Mouse (Mus musculus): Measurements from ENCODE around the gene Gm20854. TPM values are rescaled to one million over a fixed set of nuclear protein-coding genes. Genes with fewer than 3 reads are reported as not detected.
"Not testable (repeated sequence)": the region's sequence is repeated elsewhere in the genome, so short reads cannot be mapped to it uniquely, and the experiment has no call there.

Gm20854 gene
- total RNA-seq (2021): not detected

GRCm38 (mm10) chrY:85530808-85531207, at the start of gene Gm20854:
Gene Gm20854, minus strand, starts transcription at chrY:85530908.
- DNase-seq; intact Hi-C loops (cut with DNase I): not testable (repeated sequence)

Measured in heart, postnatal 10 days (tissue).